Mouse (Mus musculus) common myeloid progenitor, adult 5-6 weeks (primary cell): ENCODE measurements at regions not wholly inside any gene's neighbourhood (a gene's known extent, or its start where the extent isn't known, plus 50 kb on each side); places are given as distances from the start of the nearest gene placed in this dataset.
"Not testable (repeated sequence)": the region's sequence is repeated elsewhere in the genome, so short reads cannot be mapped to it uniquely, and the experiment has no call there.

ENCODE experiments used
- ATAC-seq: replicated peaks from 2 replicates; pipeline ENCODE4 v1.8.0; 2016; ENCODE audit warnings: low read depth, mild to moderate bottlenecking, moderate TSS enrichment, inconsistent platforms; ENCODE audit not compliant: poor library complexity, severe bottlenecking

GRCm38 (mm10) chr10:16171251-16171650 lies 1453.2 kb upstream of the Gje1 start:
- no peak for ATAC-seq

GRCm38 (mm10) chr10:16159542-16159941 lies 1441.5 kb upstream of the Gje1 start:
- ATAC-seq: not testable (repeated sequence)

DNA sequence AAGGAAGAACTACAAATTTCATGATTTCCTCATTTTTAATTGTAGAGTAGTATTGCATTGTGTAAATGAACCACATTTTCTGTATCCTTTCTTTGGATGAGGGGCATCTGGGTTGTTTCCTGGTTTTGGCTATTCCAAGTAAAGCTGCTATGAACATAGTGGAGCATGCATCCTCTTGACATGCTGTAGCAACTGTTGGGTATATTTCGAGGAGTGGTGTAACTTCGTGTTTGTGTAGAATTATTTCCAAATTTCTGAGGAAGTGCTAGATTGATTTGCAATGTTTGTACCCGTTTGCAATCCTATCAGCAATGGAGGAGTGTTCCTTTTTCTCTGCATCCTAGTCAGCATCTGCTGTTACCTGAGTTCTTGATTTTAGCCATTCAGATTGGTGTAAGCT lies 1440.4 kb upstream of the Gje1 start:
- ATAC-seq: no peak

- no peak for ATAC-seq
These were observed 1438.9 kb upstream of the Gje1 start for GRCm38 (mm10) chr10:16156954-16157353.

- ATAC-seq: 0 out of 2 replicates have a peak, but pooled peaks have one; percentile 11
These were observed 1431.0 kb upstream of the Gje1 start for GRCm38 (mm10) chr10:16148991-16149390.

DNA sequence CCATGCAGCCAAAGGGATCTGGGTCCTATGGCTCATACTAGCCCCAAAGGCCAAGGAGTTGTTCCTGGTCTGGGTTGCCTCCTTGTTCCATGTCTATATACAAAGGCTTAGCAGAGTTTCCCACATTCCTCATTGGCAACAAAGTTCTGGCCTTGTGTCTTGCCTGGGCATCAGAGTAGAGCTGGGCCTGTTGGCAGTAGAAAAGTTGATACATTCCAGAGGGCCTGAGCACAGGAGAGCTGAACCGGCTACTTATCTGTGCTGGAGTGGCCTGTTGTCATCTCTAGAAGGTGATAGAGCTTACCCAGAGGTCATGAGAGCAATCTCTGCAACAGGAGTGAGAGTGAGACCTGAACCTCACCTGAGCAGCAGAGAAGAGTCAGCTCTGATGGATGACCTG lies 1427.4 kb upstream of the Gje1 start:
- no peak for ATAC-seq

DNA sequence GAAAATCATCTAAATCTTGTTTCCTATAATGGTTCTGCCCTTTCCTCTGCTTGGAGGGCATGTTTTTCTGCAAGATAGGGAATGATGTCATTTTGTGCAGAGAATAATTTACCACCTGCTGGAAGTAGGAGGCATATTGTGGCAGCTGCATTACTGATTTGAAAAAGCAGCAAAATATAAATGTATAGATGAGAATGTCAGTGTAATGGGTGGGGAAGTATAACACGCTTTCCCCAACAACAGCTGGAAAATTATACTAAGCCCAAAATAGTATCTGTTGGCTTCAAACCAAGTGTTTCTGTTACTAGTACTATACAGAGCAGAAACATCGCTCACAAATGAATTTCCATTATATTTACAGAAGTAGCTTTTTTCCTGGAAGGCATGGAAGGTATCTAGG lies 1405.9 kb upstream of the Gje1 start:
- no peak for ATAC-seq

DNA sequence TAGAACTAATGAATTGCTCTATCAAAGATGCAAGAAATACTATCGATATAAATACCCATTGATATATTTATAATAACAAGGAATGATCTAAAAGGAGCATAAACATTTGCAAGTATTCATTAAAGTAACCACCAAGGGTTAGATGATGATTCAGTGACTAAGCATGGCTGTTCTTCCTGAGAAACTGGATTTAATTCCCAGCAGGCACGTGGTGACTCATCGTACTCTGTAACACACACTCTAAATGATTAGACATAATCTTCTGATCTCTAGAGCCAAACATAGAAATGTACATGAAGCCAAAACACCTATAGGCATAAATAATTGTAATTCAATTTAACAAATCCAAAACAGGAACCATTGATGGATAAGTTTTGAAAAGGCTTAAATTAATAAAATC lies 1370.2 kb upstream of the Gje1 start:
- ATAC-seq: no peak

DNA sequence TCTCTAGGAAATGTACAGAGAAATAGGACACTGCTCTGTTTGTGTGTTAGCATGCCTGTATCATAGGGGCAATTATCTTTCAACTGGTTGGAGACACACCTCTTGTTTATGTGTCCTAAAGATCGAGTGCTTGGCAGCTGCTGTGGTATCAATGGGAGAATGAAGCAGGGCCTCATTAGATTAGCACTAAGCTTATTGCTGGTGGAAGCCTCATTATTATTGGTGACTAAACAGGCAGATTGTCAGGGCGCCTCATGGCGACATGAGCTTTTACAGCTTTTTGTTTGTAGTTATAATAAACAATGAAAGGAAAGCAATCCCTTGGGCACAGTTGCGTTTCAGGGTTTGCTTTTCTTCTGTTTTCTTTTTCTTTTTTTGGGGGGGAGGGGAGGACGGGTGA lies 1335.0 kb upstream of the Gje1 start:
- ATAC-seq: no peak

GRCm38 (mm10) chr10:16052463-16052889 lies 1334.5 kb upstream of the Gje1 start:
- ATAC-seq: no peak

GRCm38 (mm10) chr10:16036255-16036654 lies 1318.2 kb upstream of the Gje1 start:
- ATAC-seq: no peak

- ATAC-seq: no peak
These were observed 1315.1 kb upstream of the Gje1 start for GRCm38 (mm10) chr10:16033096-16033495.

DNA sequence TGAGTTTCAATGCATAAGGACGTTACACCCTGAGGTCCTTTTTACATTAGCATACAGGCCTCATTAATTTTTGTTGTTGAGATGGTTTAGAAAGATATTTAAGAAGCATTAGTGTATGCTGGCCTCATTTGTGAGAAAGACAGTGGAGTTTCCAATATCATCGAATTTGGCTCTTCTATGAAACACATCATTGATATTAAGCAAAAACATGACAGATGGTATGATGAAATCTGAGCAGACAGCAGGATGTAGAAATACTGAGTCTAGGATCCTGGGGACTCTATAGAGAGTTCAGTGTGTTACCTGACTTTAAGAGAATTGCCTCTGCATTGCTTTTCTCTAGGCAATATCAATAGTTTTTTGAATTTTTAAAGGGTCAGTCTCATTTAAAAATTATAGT lies 1312.8 kb upstream of the Gje1 start:
- ATAC-seq: no peak

- no peak for ATAC-seq
These were observed 1296.8 kb upstream of the Gje1 start for GRCm38 (mm10) chr10:16014806-16015205.

DNA sequence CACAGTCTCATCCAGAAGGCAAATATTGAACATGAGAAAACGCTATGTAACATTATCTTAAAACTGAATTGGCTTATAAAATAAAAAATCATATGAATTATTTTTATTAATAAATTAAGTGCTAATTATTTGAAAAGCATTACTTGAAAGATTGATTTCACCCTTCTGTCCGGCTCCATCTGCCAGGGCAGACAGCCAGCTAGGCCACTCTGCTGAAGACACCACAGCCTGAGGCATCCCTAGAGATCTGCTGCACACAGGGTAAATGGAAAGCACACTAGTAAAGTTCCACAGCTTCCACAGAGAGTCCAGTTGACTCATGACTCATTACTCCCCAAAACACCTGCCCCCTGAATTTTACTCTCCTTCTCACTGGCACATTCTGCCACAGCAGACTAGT lies 1283.2 kb upstream of the Gje1 start:
- no peak for ATAC-seq

GRCm38 (mm10) chr10:15993275-15993674 lies 1275.3 kb upstream of the Gje1 start:
- peak; percentile 50; the same call in 1 of the 2 replicates for ATAC-seq
